In genomic region chr2:153495818-153496217, GRCm38 (mm10) we compare ENCODE assay signal across 10 mouse cellular contexts. TPM values are rescaled to one million over a fixed set of nuclear protein-coding genes. Genes with fewer than 3 reads are reported as not detected.
DNase-seq lines count a peak whose midpoint lies in the region; ATAC-seq and TF ChIP-seq lines count a peak whose summit lies in the region.
"Had no signal": no experiment of that assay in that cellular context is flagged by ENCODE, and none has a peak within 500 bp of the region (broad histone marks: within the 10 kb centered on the region; RNA-seq: fewer than 3 reads in every experiment).

No protein-coding gene starts in this region.

- H3K9ac ChIP-seq in heart, embryonic 13.5 days: 0 out of 2 replicates have a peak overlapping the region, but pooled peaks have one; percentile 10
- H3K9ac ChIP-seq in MEL (ENCODE audit: control insufficient read depth, low read depth, low read length, poor library complexity, severe bottlenecking): no peak overlapping the region; the same call in 1 of the 2 replicates
- H3K9ac ChIP-seq in forebrain, embryonic 13.5 days: no peak overlapping the region; the same call in 1 of the 2 replicates
- H3K9ac ChIP-seq: lung, embryonic 15.5 days had no signal

- no peak for DNase-seq in heart, adult 8-10 months (ENCODE audit: low spot score)
- peak; percentile 91 for DNase-seq in MEL (ENCODE audit: low read depth, low spot score)
- DNase-seq in naive thymus-derived CD4-positive, alpha-beta T cell, adult 2 months (ENCODE audit: low read depth): peak; percentile 66
- DNase-seq in kidney, postnatal 10 days: no peak
- DNase-seq in frontal cortex, adult 2 months (ENCODE audit: extremely low spot score in 1 of 2, low spot score in 1 of 2): no peak
- DNase-seq in kidney, adult 9 months: no peak

- no peak for TF ChIP-seq CTCF in MEL (IDR thresholded peaks at IDR 0.05 in 2 of 3, conservative IDR thresholded peaks at IDR 0.05 in 1 of 3; ENCODE audit: control insufficient read depth in 1 of 3, insufficient read depth in 1 of 3, low read depth in 2 of 3, low read length in 3 of 3, poor library complexity in 1 of 3, severe bottlenecking in 1 of 3)

- H3K4me3 ChIP-seq in heart, embryonic 13.5 days: no peak overlapping the region
- H3K4me3 ChIP-seq in MEL (ENCODE audit: control insufficient read depth in 1 of 2, insufficient read depth in 1 of 2, low read depth in 2 of 2, low read length in 2 of 2): no peak overlapping the region
- H3K4me3 ChIP-seq in forebrain, embryonic 13.5 days: no peak overlapping the region
- H3K4me3 ChIP-seq: lung, embryonic 15.5 days had no signal

- no peak for TF ChIP-seq POLR2A in MEL (IDR thresholded peaks at IDR 0.05; ENCODE audit: control insufficient read depth in 1 of 2, insufficient read depth in 1 of 2, low read depth in 1 of 2, low read length in 2 of 2, poor library complexity in 1 of 2)

- H3K79me2 ChIP-seq in MEL (ENCODE audit: control insufficient read depth, insufficient read depth, low read length, poor library complexity): peaks cover 8% of the 10 kb centered on the region

- H3K4me1 ChIP-seq in heart, embryonic 13.5 days: peaks cover 67% of the 10 kb centered on the region
- peaks cover 22 to 50% of the 10 kb centered on the region in 2 experiments for H3K4me1 ChIP-seq in MEL (ENCODE audit: control insufficient read depth in 1 of 2, insufficient read depth in 2 of 2, low read length in 2 of 2)
- peaks cover 62% of the 10 kb centered on the region for H3K4me1 ChIP-seq in forebrain, embryonic 13.5 days

- H3K4me2 ChIP-seq in heart, embryonic 13.5 days: no peak overlapping the region
- H3K4me2 ChIP-seq in forebrain, embryonic 13.5 days: no peak overlapping the region
- H3K4me2 ChIP-seq: lung, embryonic 15.5 days had no signal

- 56% methylated on average over 4 of the region's 4 CpGs for WGBS in heart, embryonic 13.5 days
- 89% methylated on average over 4 of the region's 4 CpGs for WGBS in forebrain, embryonic 13.5 days

- H3K9me3 ChIP-seq in heart, embryonic 13.5 days: no peaks in the 10 kb centered on the region
- H3K9me3 ChIP-seq in MEL (replicated peaks; ENCODE audit: insufficient read depth, low read length): no peaks in the 10 kb centered on the region
- H3K9me3 ChIP-seq in forebrain, embryonic 13.5 days (replicated peaks): no peaks in the 10 kb centered on the region
- H3K9me3 ChIP-seq: lung, embryonic 15.5 days had no signal

- TF ChIP-seq EP300 in MEL (IDR thresholded peaks at IDR 0.05; ENCODE audit: low read depth in 1 of 2, low read length in 2 of 2): peak; percentile 94 to 96

- H3K27ac ChIP-seq in heart, embryonic 13.5 days (replicated peaks): peak overlapping the region; percentile 96
- peak overlapping the region; percentile 92 for H3K27ac ChIP-seq in MEL (ENCODE audit: control insufficient read depth, low read depth, low read length)
- H3K27ac ChIP-seq in forebrain, embryonic 13.5 days: peak overlapping the region; percentile 83
- H3K27ac ChIP-seq: lung, embryonic 15.5 days had no signal

- TF ChIP-seq RAD21 in MEL (IDR thresholded peaks at IDR 0.05; ENCODE audit: low read depth, low read length): no peak

- no peaks in the 10 kb centered on the region for H3K36me3 ChIP-seq in heart, embryonic 13.5 days
- peaks cover 0 to 38% of the 10 kb centered on the region in 2 experiments; a peak in 2 of 4 replicates for H3K36me3 ChIP-seq in MEL (ENCODE audit: control insufficient read depth in 1 of 2, insufficient read depth in 2 of 2, low read length in 2 of 2)
- no peaks in the 10 kb centered on the region for H3K36me3 ChIP-seq in forebrain, embryonic 13.5 days (ENCODE audit: poor library complexity, severe bottlenecking)
- H3K36me3 ChIP-seq: lung, embryonic 15.5 days had no signal

- no peak for ATAC-seq in heart, embryonic 13.5 days (ENCODE audit: extremely low read depth, insufficient number of reproducible peaks, low FRiP score, low TSS enrichment)
- no peak for ATAC-seq in forebrain, embryonic 13.5 days

- H3K27me3 ChIP-seq in heart, embryonic 13.5 days (replicated peaks): peaks cover 8% of the 10 kb centered on the region; the same call in 1 of the 2 replicates
- H3K27me3 ChIP-seq in MEL (ENCODE audit: control insufficient read depth in 1 of 2, insufficient read depth in 2 of 2, low read length in 2 of 2): no peaks in the 10 kb centered on the region
- 0 out of 2 replicates have a peak, but pooled peaks cover 8% of the 10 kb centered on the region for H3K27me3 ChIP-seq in forebrain, embryonic 13.5 days

TF ChIP-seq in MEL, 35 proteins besides CTCF, POLR2A, EP300 and RAD21:
- TF ChIP-seq ELF1 (IDR thresholded peaks at IDR 0.05; ENCODE audit: low read depth, low read length): peak; percentile 62
- TF ChIP-seq POLR2AphosphoS5 (IDR thresholded peaks at IDR 0.05; ENCODE audit: borderline replicate concordance, low read depth, low read length): no peak
- TF ChIP-seq ZNF384 (IDR thresholded peaks at IDR 0.05; ENCODE audit: low read depth, low read length): no peak
- TF ChIP-seq SIN3A (IDR thresholded peaks at IDR 0.05; ENCODE audit: low read length): peak; percentile 91
- TF ChIP-seq CHD1 (IDR thresholded peaks at IDR 0.05; ENCODE audit: low read depth, low read length): no peak
- no peak for TF ChIP-seq NRF1 (IDR thresholded peaks at IDR 0.05; ENCODE audit: insufficient read depth, low read depth, low read length, poor library complexity, severe bottlenecking)
- no peak for TF ChIP-seq ZC3H11A (IDR thresholded peaks at IDR 0.05; ENCODE audit: low read depth, low read length)
- TF ChIP-seq MYC (IDR thresholded peaks at IDR 0.05; ENCODE audit: low read depth, low read length): no peak
- TF ChIP-seq POLR2AphosphoS2 (IDR thresholded peaks at IDR 0.05; ENCODE audit: low read length): peak; percentile 59; the same call in 1 of the 2 replicates
- TF ChIP-seq ZKSCAN1 (IDR thresholded peaks at IDR 0.05; ENCODE audit: low read depth, low read length): no peak
- peak; percentile 98 for TF ChIP-seq TCF12 (IDR thresholded peaks at IDR 0.05; ENCODE audit: low read depth, low read length)
- TF ChIP-seq NELFE (IDR thresholded peaks at IDR 0.05; ENCODE audit: low read depth, low read length): no peak
- 0 out of 2 replicates have a peak, but pooled peaks have one; percentile 45 for TF ChIP-seq BHLHE40 (IDR thresholded peaks at IDR 0.05; ENCODE audit: borderline replicate concordance, low read depth, low read length)
- no peak for TF ChIP-seq JUND (IDR thresholded peaks at IDR 0.05; ENCODE audit: low read depth, low read length)
- peak; percentile 91 for TF ChIP-seq TAL1 (IDR thresholded peaks at IDR 0.05; ENCODE audit: low read length)
- peak; percentile 99 for TF ChIP-seq MAZ (IDR thresholded peaks at IDR 0.05; ENCODE audit: low read depth, low read length)
- peak; percentile 97 for TF ChIP-seq ETS1 (IDR thresholded peaks at IDR 0.05; ENCODE audit: low read depth, low read length)
- TF ChIP-seq GATA1 (IDR thresholded peaks at IDR 0.05; ENCODE audit: low read depth, low read length): peak; percentile 94
- TF ChIP-seq MXI1 (IDR thresholded peaks at IDR 0.05; ENCODE audit: low read depth, low read length): 0 out of 2 replicates have a peak, but pooled peaks have one; percentile 31
- TF ChIP-seq HCFC1 (IDR thresholded peaks at IDR 0.05; ENCODE audit: low read depth, low read length): peak; percentile 46; the same call in 1 of the 2 replicates
- TF ChIP-seq GABPA (IDR thresholded peaks at IDR 0.05; ENCODE audit: low read depth, low read length): no peak
- TF ChIP-seq RCOR1 (IDR thresholded peaks at IDR 0.05; ENCODE audit: low read depth, low read length): peak; percentile 82
- no peak for TF ChIP-seq MEF2A (IDR thresholded peaks at IDR 0.05; ENCODE audit: extremely low read depth, insufficient replicate concordance, low read depth, low read length, poor library complexity, severe bottlenecking)
- 0 out of 2 replicates have a peak, but pooled peaks have one; percentile 15 for TF ChIP-seq TBP (IDR thresholded peaks at IDR 0.05; ENCODE audit: low read depth, low read length)
- peak; percentile 58; the same call in 1 of the 2 replicates for TF ChIP-seq ZMIZ1 (IDR thresholded peaks at IDR 0.05; ENCODE audit: low read depth, low read length)
- peak; percentile 64 for TF ChIP-seq MYB (IDR thresholded peaks at IDR 0.05; ENCODE audit: low read depth, low read length)

RNA-seq across cellular contexts. Expression of gene 4930404H24Rik, which starts 3.2 kb away (rescaled TPM):
- polyA plus RNA-seq in heart, embryonic 13.5 days (2015; fragmentation: Nextera tagmentation; extraction: Ambion mirVana): not detected in 2 replicates
- total RNA-seq in heart, adult 8-10 months (2022): not detected
- not detected in 2 replicates for total RNA-seq in MEL (2012; rRNA removed)
- under 1 TPM in 1 of 2 experiments, not detected in 1; 0.24 TPM for polyA plus RNA-seq in MEL (2012; ENCODE audit: insufficient read depth in 1 of 2, insufficient read length in 2 of 2, low read depth in 1 of 2, low replicate concordance in 2 of 2, missing spikeins in 1 of 2)
- not detected in 2 replicates for polyA plus RNA-seq in forebrain, embryonic 13.5 days (2015; fragmentation: Nextera tagmentation; extraction: Ambion mirVana)
- polyA plus RNA-seq in frontal cortex, adult 2 months (2012; rRNA removed): not detected in 2 replicates
- total RNA-seq: ES-E14 had no signal
- polyA plus RNA-seq: lung, embryonic 15.5 days had no signal

RNA-seq across cellular contexts. Expression of gene Nol4l, which starts 34.0 kb away (rescaled TPM):
- polyA plus RNA-seq in heart, embryonic 13.5 days (2015; fragmentation: Nextera tagmentation; extraction: Ambion mirVana): 10.5 and 11.0 TPM in 2 replicates
- 1 to 10 TPM; 2.2 to 3.6 (median 3.0) TPM for total RNA-seq in heart, adult 8-10 months (2022)
- 4.4 and 4.5 TPM in 2 replicates for total RNA-seq in MEL (2012; rRNA removed)
- polyA plus RNA-seq in MEL (2012; ENCODE audit: insufficient read depth in 1 of 2, insufficient read length in 2 of 2, low read depth in 1 of 2, low replicate concordance in 2 of 2, missing spikeins in 1 of 2): 1 to 10 TPM in 1 of 2 experiments, not detected in 1; 7.1 TPM
- 32.1 and 36.7 TPM in 2 replicates for polyA plus RNA-seq in forebrain, embryonic 13.5 days (2015; fragmentation: Nextera tagmentation; extraction: Ambion mirVana)
- polyA plus RNA-seq in frontal cortex, adult 2 months (2012; rRNA removed): 35.8 and 36.3 TPM in 2 replicates

Comparison
In these comparisons a context has a peak if more than half of its experiments do, and no peak if none do; other contexts are left out.
1. DNase-seq: peak in MEL (single experiment) and naive thymus-derived CD4-positive, alpha-beta T cell, adult 2 months (single experiment); none in heart, adult 8-10 months (single experiment), kidney, postnatal 10 days (single experiment), frontal cortex, adult 2 months (0 of 2) and kidney, adult 9 months (single experiment).
2. Peak in every context shown above with its lines, with median percentiles within 50 percentile points of each other: H3K27ac ChIP-seq.